Mouse (Mus musculus): ENCODE measurements around the gene Timm13.

GRCm38 (mm10) chr10:80895697-80896096 lies 5.1 kb downstream of the Timm13 start:
- no peak for TF ChIP-seq CTCF (conservative IDR thresholded peaks at IDR 0.05; ENCODE audit: insufficient read depth, insufficient read length, low read depth, low read length)
- TF ChIP-seq POLR2A (IDR thresholded peaks at IDR 0.05; ENCODE audit: low read depth, low read length): no peak

Data from kidney, adult 2 months (tissue).